Mouse (Mus musculus) erythroblast, embryonic 14.5 days (primary cell): ENCODE data around the gene Smug1.

ENCODE experiments used
- GATA1 ChIP-seq: IDR thresholded peaks from 2 replicates; pipeline ENCODE4 v1.6.1; 2012; ENCODE audit warnings: low read length, inconsistent platforms, mixed read lengths
- TAL1 ChIP-seq: IDR thresholded peaks from 3 replicates; pipeline ENCODE4 v1.6.1; 2012; ENCODE audit warnings: low read length, inconsistent platforms, mixed read lengths

GRCm38 (mm10) chr15:103120594-103120993, 46.3 kb downstream of the Smug1 start:
- TF ChIP-seq TAL1 (no peak), GATA1 (no peak)
